Mouse (Mus musculus): ENCODE results near the gene Obsl1. TPM values are rescaled to one million over a fixed set of nuclear protein-coding genes. Genes with fewer than 3 reads are reported as not detected.

The Obsl1 gene
- polyA plus RNA-seq, 1 experiment from 2014 or later, result 19.6 TPM

DNA sequence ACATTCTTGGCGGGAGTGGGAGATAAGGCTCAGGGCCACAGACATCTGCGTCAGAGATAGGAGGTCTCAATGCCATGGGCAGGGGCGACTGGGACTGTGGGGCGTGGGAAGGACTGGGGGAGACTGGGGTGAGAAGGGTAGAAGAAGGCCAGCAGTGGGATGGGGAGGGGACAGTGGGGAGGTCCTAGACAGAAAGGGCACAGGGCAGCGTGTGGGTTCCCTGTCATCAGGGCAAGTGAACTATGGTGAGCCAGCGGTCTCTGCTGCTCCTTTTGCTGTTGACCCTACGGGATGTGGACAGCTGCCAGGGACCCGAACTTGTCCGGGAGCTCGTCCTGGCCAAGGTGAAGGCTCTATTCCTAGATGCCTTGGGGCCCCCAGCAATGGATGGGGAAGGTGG, 754 bp upstream of the Obsl1 start, which contains the start of gene Inha:
Inha (plus strand) TSS at position 72 of the 400 bp plus-strand sequence.
- Histone ChIP-seq H3K9me3 (ENCODE audit: control insufficient read depth, low read length) (no peaks in the 10 kb centered on the region), H3K4me2 (ENCODE audit: low read length) (peak within 1 kb of the TSS; percentile 92), H3K36me3 (ENCODE audit: control insufficient read depth, insufficient read depth) (0 out of 2 replicates have a peak, but pooled peaks cover 2% of the 10 kb centered on the region), H3K27ac (ENCODE audit: low read length) (peak within 1 kb of the TSS; percentile 81), H3K9ac (replicated peaks; ENCODE audit: low read depth, low read length) (peak within 1 kb of the TSS; percentile 87), H3K4me3 (replicated peaks; ENCODE audit: low read length) (peak within 1 kb of the TSS; percentile 88), H3K27me3 (replicated peaks; ENCODE audit: control insufficient read depth, insufficient read depth, low read length) (no peaks in the 10 kb centered on the region), H3K4me1 (replicated peaks; ENCODE audit: control insufficient read depth, insufficient read depth, low read length) (peaks cover 25% of the 10 kb centered on the region)
- no peak for ATAC-seq
- 75% methylated on average over 10 of the region's 10 CpGs for WGBS

DNA sequence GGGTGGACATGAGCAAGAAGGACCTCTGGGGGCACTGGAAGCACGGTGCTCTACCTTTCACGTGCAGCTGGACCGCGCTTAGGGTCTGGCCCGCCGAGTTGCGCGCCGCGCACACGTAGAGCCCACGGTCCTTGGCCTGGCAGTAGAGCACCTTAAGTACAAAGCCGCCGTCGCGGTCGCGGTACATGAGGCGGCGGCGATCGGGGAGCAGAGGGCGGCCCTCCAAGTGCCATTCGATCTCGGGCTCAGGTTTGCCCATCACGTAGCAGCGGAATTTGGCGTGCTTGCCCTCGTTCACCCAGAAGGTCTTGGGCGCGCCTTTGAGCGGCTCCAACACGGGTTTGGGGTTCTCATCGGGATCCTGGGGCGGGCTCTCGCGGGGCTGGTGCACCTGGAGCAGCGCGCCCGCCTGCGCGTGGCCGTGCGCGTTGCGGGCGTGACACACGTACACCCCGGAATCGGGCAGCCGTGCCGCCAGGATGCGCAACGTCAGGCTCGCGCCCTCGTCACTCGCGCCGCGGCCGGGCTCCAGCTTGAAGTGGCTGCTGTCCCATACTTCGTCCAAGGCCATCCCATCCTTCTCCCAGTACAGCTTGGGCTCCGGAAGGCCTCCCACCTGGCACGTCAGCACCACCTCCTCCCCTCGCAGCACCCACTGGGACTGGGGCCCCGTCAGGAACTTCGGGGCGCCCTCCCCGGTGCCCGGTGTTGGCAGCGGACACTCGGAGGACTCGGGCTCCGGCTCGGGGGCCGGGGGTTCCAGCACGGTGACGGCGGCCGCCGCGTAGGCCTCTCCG, 895 bp downstream of the Obsl1 start:
- Histone ChIP-seq H3K4me2 (ENCODE audit: low read length) (peak overlapping the region; percentile 92), H3K4me1 (replicated peaks; ENCODE audit: control insufficient read depth, insufficient read depth, low read length) (peaks cover 25% of the 10 kb centered on the region), H3K27me3 (replicated peaks; ENCODE audit: control insufficient read depth, insufficient read depth, low read length) (no peaks in the 10 kb centered on the region), H3K4me3 (replicated peaks; ENCODE audit: low read length) (peak overlapping the region; percentile 88), H3K9ac (replicated peaks; ENCODE audit: low read depth, low read length) (peak overlapping the region; percentile 87), H3K36me3 (ENCODE audit: control insufficient read depth, insufficient read depth) (peaks cover 16% of the 10 kb centered on the region), H3K9me3 (ENCODE audit: control insufficient read depth, low read length) (no peaks in the 10 kb centered on the region), H3K27ac (ENCODE audit: low read length) (peak overlapping the region; percentile 81)
- WGBS, result under 1% methylated on average over 83 of the region's 84 CpGs
- ATAC-seq, result peak; percentile 82

DNA sequence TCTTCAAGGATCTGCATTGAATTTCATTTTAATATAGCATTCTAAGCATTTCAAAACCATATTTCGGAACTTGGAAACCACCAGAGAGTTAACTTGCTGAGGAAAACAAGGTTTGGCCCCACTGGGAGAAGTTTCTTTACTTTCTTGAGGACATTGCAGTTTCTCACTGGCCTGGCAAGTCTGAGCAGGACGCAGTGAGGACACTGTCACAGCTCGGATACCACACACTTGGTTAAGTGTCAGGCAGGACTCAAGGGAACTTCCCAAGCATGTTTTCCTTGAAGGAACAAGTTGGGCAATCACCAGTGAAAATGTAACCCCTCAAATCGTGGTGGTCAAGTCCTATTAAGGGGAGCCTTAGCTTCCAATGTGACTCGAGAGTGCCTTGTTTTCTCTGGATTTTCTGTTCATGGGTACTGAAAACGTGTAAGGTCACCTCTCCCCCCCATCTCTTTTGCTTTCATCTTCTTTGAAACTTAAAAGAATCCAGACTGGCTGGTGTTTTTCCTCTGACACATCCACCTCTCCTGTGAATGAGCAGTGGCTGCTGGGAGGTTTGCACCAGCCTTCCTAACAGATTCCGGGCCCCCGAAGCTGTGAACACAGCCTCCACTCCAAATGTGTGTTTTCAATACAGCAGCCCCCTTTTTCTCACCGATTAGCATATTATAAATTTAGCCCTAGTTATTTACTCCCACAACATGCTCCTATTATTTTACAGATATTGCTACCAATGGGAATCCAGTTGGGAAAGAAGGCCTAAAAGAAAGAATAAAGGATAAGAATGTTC, 1.8 kb downstream of the Obsl1 start:
- H3K4me2 ChIP-seq (ENCODE audit: low read length), result peak overlapping the region; percentile 92
- no peaks in the 10 kb centered on the region for H3K9me3 ChIP-seq (ENCODE audit: control insufficient read depth, low read length)
- H3K27me3 ChIP-seq (replicated peaks; ENCODE audit: control insufficient read depth, insufficient read depth, low read length), result no peaks in the 10 kb centered on the region
- peak overlapping the region; percentile 88 for H3K4me3 ChIP-seq (replicated peaks; ENCODE audit: low read length)
- peak overlapping the region; percentile 87 for H3K9ac ChIP-seq (replicated peaks; ENCODE audit: low read depth, low read length)
- peaks cover 25% of the 10 kb centered on the region for H3K4me1 ChIP-seq (replicated peaks; ENCODE audit: control insufficient read depth, insufficient read depth, low read length)
- 64% methylated on average over 9 of the region's 9 CpGs for WGBS
- peaks cover 23% of the 10 kb centered on the region for H3K36me3 ChIP-seq (ENCODE audit: control insufficient read depth, insufficient read depth)
- no peak for ATAC-seq
- no peak overlapping the region; the same call in 1 of the 2 replicates for H3K27ac ChIP-seq (ENCODE audit: low read length)

DNA sequence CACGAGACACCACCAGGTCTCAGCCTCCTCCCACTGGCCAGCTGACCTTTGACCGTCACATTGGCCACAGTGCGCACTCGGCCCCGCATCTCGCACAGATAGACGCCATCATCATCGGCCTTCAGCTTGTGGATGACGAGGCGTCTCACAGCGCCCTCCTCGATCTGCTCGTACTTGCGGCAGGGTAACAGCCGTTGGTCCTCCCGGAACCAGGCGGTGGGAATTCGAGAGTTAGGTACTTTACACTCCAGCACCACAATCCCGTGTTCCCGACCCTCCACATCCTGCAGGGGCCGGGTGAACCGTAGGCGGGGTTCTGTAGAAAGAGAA, 2.6 kb downstream of the Obsl1 start:
- Histone ChIP-seq H3K27ac (ENCODE audit: low read length) (no peak overlapping the region), H3K4me3 (replicated peaks; ENCODE audit: low read length) (no peak overlapping the region), H3K9ac (replicated peaks; ENCODE audit: low read depth, low read length) (no peak overlapping the region), H3K27me3 (replicated peaks; ENCODE audit: control insufficient read depth, insufficient read depth, low read length) (no peaks in the 10 kb centered on the region), H3K36me3 (ENCODE audit: control insufficient read depth, insufficient read depth) (peaks cover 23% of the 10 kb centered on the region), H3K4me1 (replicated peaks; ENCODE audit: control insufficient read depth, insufficient read depth, low read length) (peaks cover 25% of the 10 kb centered on the region), H3K4me2 (ENCODE audit: low read length) (no peak overlapping the region), H3K9me3 (ENCODE audit: control insufficient read depth, low read length) (no peaks in the 10 kb centered on the region)
- ATAC-seq, result no peak
- WGBS, result 78% methylated on average over 23 of the region's 23 CpGs

DNA sequence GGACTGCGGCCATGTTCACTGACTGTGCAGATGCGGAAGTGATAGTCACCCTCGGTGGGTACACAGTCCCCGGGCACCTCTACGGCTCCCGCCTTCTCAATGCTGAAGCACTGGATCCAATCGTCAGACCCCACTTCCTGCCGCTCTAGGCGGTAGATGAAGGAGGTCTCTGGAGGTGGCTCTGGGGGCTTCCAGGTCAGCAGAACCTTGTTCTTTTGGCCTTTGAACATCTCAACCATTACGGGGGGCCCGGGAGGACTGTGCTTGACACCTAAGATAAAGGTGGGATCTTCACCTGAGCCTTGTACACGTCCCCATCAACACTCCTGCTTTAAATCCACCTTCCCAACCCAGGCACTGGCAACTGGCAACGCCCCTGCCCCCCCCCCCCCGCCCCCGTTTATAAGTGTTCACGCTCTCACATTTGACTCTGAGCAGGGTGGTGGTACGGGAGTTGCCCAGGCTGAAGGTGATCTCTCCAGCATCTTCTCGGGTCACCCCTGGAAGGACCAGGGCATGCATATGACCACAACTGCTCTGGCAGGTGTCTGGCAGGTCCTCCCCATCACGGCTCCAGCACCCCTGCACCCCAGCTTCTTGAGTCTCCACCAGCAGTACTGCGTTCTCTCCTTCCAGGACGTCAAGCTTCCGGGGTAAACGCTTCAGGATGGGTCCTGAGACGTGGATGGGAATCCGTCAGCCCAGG, 3.2 kb downstream of the Obsl1 start:
- H3K9ac ChIP-seq (replicated peaks; ENCODE audit: low read depth, low read length), result no peak overlapping the region
- H3K4me1 ChIP-seq (replicated peaks; ENCODE audit: control insufficient read depth, insufficient read depth, low read length), result peaks cover 25% of the 10 kb centered on the region
- H3K27ac ChIP-seq (ENCODE audit: low read length), result no peak overlapping the region
- no peak overlapping the region for H3K4me3 ChIP-seq (replicated peaks; ENCODE audit: low read length)
- 91% methylated on average over 23 of the region's 25 CpGs for WGBS
- peaks cover 23% of the 10 kb centered on the region for H3K36me3 ChIP-seq (ENCODE audit: control insufficient read depth, insufficient read depth)
- no peaks in the 10 kb centered on the region for H3K9me3 ChIP-seq (ENCODE audit: control insufficient read depth, low read length)
- H3K27me3 ChIP-seq (replicated peaks; ENCODE audit: control insufficient read depth, insufficient read depth, low read length), result no peaks in the 10 kb centered on the region
- no peak for ATAC-seq
- H3K4me2 ChIP-seq (ENCODE audit: low read length), result no peak overlapping the region

DNA sequence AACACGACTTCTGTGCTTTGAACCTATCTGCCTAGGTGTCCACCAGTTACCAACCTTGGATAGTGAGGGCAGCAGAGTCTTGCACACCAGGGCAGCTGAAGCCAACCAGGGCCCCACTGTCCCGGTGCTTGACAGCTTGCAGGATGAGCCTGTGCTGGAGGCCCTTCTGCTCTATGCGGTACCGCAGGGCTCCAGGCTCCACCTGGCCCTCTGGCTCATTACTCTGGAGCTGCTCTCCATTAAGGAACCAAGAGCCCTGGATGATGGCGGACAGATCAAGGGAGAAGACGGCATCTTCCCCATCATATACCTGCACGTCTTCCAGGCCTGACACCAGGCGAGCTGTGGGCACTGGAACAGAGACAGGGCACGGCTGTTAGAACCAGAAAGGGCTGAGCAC, 4.3 kb downstream of the Obsl1 start:
- WGBS, result 97% methylated on average over 9 of the region's 9 CpGs
- H3K27ac ChIP-seq (ENCODE audit: low read length), result no peak overlapping the region
- no peaks in the 10 kb centered on the region for H3K27me3 ChIP-seq (replicated peaks; ENCODE audit: control insufficient read depth, insufficient read depth, low read length)
- H3K4me1 ChIP-seq (replicated peaks; ENCODE audit: control insufficient read depth, insufficient read depth, low read length), result peaks cover 18% of the 10 kb centered on the region
- no peak overlapping the region for H3K4me2 ChIP-seq (ENCODE audit: low read length)
- ATAC-seq, result no peak
- no peak overlapping the region for H3K9ac ChIP-seq (replicated peaks; ENCODE audit: low read depth, low read length)
- H3K4me3 ChIP-seq (replicated peaks; ENCODE audit: low read length), result no peak overlapping the region
- H3K9me3 ChIP-seq (ENCODE audit: control insufficient read depth, low read length), result no peaks in the 10 kb centered on the region
- peaks cover 23% of the 10 kb centered on the region for H3K36me3 ChIP-seq (ENCODE audit: control insufficient read depth, insufficient read depth)

DNA sequence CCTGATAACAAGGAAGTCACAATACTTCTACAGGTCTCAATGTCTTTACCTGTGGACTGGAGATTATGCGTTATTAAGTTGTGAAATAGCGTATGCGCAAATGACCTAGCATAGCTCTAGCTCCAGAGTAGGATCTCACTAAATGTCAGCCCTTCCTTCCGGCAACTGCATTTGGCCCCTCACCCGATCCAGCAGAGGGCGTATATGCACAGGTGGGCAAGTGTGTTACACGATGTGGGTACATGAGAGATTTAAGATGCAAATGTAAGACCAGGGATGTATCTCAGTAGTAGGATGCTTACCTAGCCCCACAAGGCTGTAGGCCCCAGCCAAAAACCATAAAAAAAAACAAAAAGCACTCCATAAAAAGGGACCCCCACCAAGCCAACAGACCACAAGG, 6.8 kb downstream of the Obsl1 start:
- H3K9ac ChIP-seq (replicated peaks; ENCODE audit: low read depth, low read length), result no peak overlapping the region
- no peak for ATAC-seq
- H3K27ac ChIP-seq (ENCODE audit: low read length), result no peak overlapping the region
- no peak overlapping the region for H3K4me2 ChIP-seq (ENCODE audit: low read length)
- H3K4me3 ChIP-seq (replicated peaks; ENCODE audit: low read length), result no peak overlapping the region
- no peaks in the 10 kb centered on the region for H3K9me3 ChIP-seq (ENCODE audit: control insufficient read depth, low read length)
- no peaks in the 10 kb centered on the region for H3K27me3 ChIP-seq (replicated peaks; ENCODE audit: control insufficient read depth, insufficient read depth, low read length)
- peaks cover 23% of the 10 kb centered on the region for H3K36me3 ChIP-seq (ENCODE audit: control insufficient read depth, insufficient read depth)
- 88% methylated on average over 7 of the region's 7 CpGs for WGBS
- peaks cover 6% of the 10 kb centered on the region for H3K4me1 ChIP-seq (replicated peaks; ENCODE audit: control insufficient read depth, insufficient read depth, low read length)

DNA sequence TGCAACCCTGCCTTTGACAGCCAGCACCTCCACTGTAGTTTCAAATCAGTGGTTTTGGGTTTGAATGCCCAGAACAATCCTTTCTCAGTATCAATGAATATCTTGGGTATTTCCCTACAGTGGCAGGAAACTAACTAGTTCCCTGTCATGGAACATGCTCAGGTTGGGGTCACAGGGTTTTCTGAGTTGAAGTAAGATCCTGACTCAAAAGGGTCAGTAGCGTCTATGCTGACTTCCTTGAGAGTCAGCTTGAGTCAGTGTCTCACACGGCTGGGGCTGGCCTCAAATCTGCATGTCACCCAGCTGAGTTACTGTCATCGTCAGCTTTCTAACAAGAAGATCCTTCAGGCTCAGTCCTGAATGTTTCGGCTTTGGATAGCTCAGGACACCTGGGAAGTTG, 7.4 kb downstream of the Obsl1 start:
- ATAC-seq, result no peak
- Histone ChIP-seq H3K36me3 (ENCODE audit: control insufficient read depth, insufficient read depth) (peaks cover 23% of the 10 kb centered on the region), H3K27me3 (replicated peaks; ENCODE audit: control insufficient read depth, insufficient read depth, low read length) (no peaks in the 10 kb centered on the region), H3K4me1 (replicated peaks; ENCODE audit: control insufficient read depth, insufficient read depth, low read length) (peaks cover under 1% of the 10 kb centered on the region), H3K4me3 (replicated peaks; ENCODE audit: low read length) (no peak overlapping the region), H3K27ac (ENCODE audit: low read length) (no peak overlapping the region), H3K4me2 (ENCODE audit: low read length) (no peak overlapping the region), H3K9me3 (ENCODE audit: control insufficient read depth, low read length) (no peaks in the 10 kb centered on the region), H3K9ac (replicated peaks; ENCODE audit: low read depth, low read length) (no peak overlapping the region)
- 89% methylated on average over 4 of the region's 4 CpGs for WGBS
